Mouse (Mus musculus): ENCODE measurements around the gene Htr5b.

Htr5b gene

GRCm38 (mm10) chr1:121528399-121528720, at the start of gene Htr5b:
Gene Htr5b (minus strand): TSS chr1:121528465.
- DNase-seq: no peak

GRCm38 (mm10) chr1:121577491-121577890, 49.2 kb upstream of the Htr5b start:
- no peak for DNase-seq

GRCm38 (mm10) chr1:121570522-121570921, 42.3 kb upstream of the Htr5b start:
- DNase-seq: no peak

GRCm38 (mm10) chr1:121567521-121568489, 39.5 kb upstream of the Htr5b start, which contains the start of gene Ddx18:
Gene Ddx18 (minus strand): TSS chr1:121567989.
- peak; percentile 87 to 97 for DNase-seq

- no peak for DNase-seq
Measured at GRCm38 (mm10) chr1:121557861-121558260, 29.6 kb upstream of the Htr5b start.

- no peak for DNase-seq
Measured at GRCm38 (mm10) chr1:121551457-121551835, 23.2 kb upstream of the Htr5b start.

- DNase-seq: no peak
Measured at GRCm38 (mm10) chr1:121550801-121551456, 22.7 kb upstream of the Htr5b start.

- DNase-seq: no peak
Measured at GRCm38 (mm10) chr1:121549456-121549855, 21.2 kb upstream of the Htr5b start.

- no peak for DNase-seq
Measured at GRCm38 (mm10) chr1:121548667-121549066, 20.4 kb upstream of the Htr5b start.

GRCm38 (mm10) chr1:121546844-121547243, 18.6 kb upstream of the Htr5b start:
- no peak for DNase-seq

- no peak for DNase-seq
Measured at GRCm38 (mm10) chr1:121540361-121540760, 12.1 kb upstream of the Htr5b start.

GRCm38 (mm10) chr1:121531439-121531838, 3.2 kb upstream of the Htr5b start:
- no peak for DNase-seq

GRCm38 (mm10) chr1:121529286-121529685, 1.0 kb upstream of the Htr5b start:
- no peak for DNase-seq

GRCm38 (mm10) chr1:121527600-121528398, 466 bp downstream of the Htr5b start:
- no peak for DNase-seq

GRCm38 (mm10) chr1:121527061-121527460, 1.2 kb downstream of the Htr5b start:
- DNase-seq: no peak

GRCm38 (mm10) chr1:121518609-121519008, 9.7 kb downstream of the Htr5b start:
- no peak for DNase-seq

GRCm38 (mm10) chr1:121511966-121512365, 16.3 kb downstream of the Htr5b start:
- no peak for DNase-seq

- DNase-seq: no peak
Measured at GRCm38 (mm10) chr1:121511186-121511585, 17.1 kb downstream of the Htr5b start.

- DNase-seq: no peak
Measured at GRCm38 (mm10) chr1:121510420-121511140, 17.7 kb downstream of the Htr5b start.

GRCm38 (mm10) chr1:121508729-121509128, 19.5 kb downstream of the Htr5b start:
- no peak for DNase-seq

- no peak for DNase-seq
Measured at GRCm38 (mm10) chr1:121497093-121497492, 31.2 kb downstream of the Htr5b start.

- DNase-seq: no peak
Measured at GRCm38 (mm10) chr1:121490241-121490640, 38.0 kb downstream of the Htr5b start.
